21 mouse cellular contexts compared by ENCODE assay signal in the genomic region with DNA sequence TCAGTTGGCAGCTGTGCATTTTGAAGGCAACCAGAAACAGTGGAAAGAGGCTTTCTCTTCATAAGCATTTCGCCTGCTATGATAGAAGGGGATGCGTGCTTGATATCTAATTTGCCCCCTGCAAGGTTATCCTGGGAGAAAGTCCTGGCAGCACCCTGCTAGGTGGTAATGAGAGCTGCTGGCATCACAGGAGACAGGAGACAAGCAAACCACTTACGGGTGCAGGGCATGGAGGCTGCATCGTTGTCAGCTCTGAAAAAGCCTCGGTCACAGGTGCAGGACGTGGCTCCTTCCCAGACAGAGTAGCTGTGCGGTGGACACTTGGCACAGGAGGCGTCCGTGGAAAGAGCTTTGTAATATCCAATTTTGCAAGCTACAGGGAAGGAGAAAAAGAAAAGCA.
DNase-seq lines count a peak whose midpoint lies in the region; ATAC-seq lines count a peak whose summit lies in the region.
"Had no signal": no experiment of that assay in that cellular context is flagged by ENCODE, and none has a peak within 500 bp of the region (broad histone marks: within the 10 kb centered on the region; RNA-seq: fewer than 3 reads in every experiment).

No protein-coding gene starts in this region.

- H3K36me3 ChIP-seq in intestine, embryonic 15.5 days = no peaks in the 10 kb centered on the region
- no peaks in the 10 kb centered on the region for H3K36me3 ChIP-seq in intestine, embryonic 16.5 days (ENCODE audit: control insufficient read depth, insufficient read depth, low read length)
- H3K36me3 ChIP-seq in heart, embryonic 10.5 days = 0 out of 2 replicates have a peak, but pooled peaks cover 4% of the 10 kb centered on the region

- no peaks in the 10 kb centered on the region for H3K9me3 ChIP-seq in intestine, embryonic 15.5 days
- no peaks in the 10 kb centered on the region for H3K9me3 ChIP-seq in intestine, embryonic 16.5 days (ENCODE audit: control insufficient read depth, low read length)
- no peaks in the 10 kb centered on the region for H3K9me3 ChIP-seq in heart, embryonic 10.5 days
- H3K9me3 ChIP-seq: embryonic facial prominence, embryonic 12.5 days; heart, embryonic 13.5 days; limb, embryonic 15.5 days had no signal

- 0 out of 2 replicates have a peak, but pooled peaks cover 8% of the 10 kb centered on the region for H3K4me1 ChIP-seq in intestine, embryonic 15.5 days (replicated peaks)
- H3K4me1 ChIP-seq in intestine, embryonic 16.5 days (ENCODE audit: control insufficient read depth, insufficient read depth, low read length) = peaks cover 7% of the 10 kb centered on the region; the same call in 1 of the 2 replicates
- H3K4me1 ChIP-seq in heart, embryonic 10.5 days = peaks cover 28% of the 10 kb centered on the region
- H3K4me1 ChIP-seq: megakaryocyte, embryonic 14.5 days had no signal

- peak; percentile 8 to 9 for DNase-seq in cerebellum, postnatal 14 days
- DNase-seq in cerebellum, adult 18-20 months = no peak
- peak; percentile 7 for DNase-seq in urinary bladder, postnatal 14 days (ENCODE audit: low spot score)
- DNase-seq in urinary bladder, postnatal 25 days (ENCODE audit: low spot score) = no peak
- DNase-seq in right cerebral cortex, postnatal 10 days (ENCODE audit: low spot score in 2 of 2) = no peak
- no peak for DNase-seq in heart, embryonic 10.5 days (ENCODE audit: low spot score)
- DNase-seq: adrenal gland, adult 2 months; cerebellum, adult 11 months; heart, postnatal 36 days; kidney, adult 18-20 months; kidney, postnatal 14 days; layer of hippocampus, adult 9-11 months; lung, postnatal 10 days; spleen, adult 18-20 months had no signal

- H3K27me3 ChIP-seq in intestine, embryonic 15.5 days (replicated peaks) = no peaks in the 10 kb centered on the region
- no peaks in the 10 kb centered on the region for H3K27me3 ChIP-seq in intestine, embryonic 16.5 days (replicated peaks; ENCODE audit: control insufficient read depth, insufficient read depth, low read length)
- H3K27me3 ChIP-seq in heart, embryonic 10.5 days (ENCODE audit: insufficient read depth, poor library complexity, severe bottlenecking) = no peaks in the 10 kb centered on the region
- H3K27me3 ChIP-seq: embryonic facial prominence, embryonic 12.5 days; heart, embryonic 13.5 days; limb, embryonic 15.5 days; megakaryocyte, embryonic 14.5 days had no signal

- no peak overlapping the region for H3K4me2 ChIP-seq in intestine, embryonic 15.5 days (replicated peaks)
- no peak overlapping the region for H3K4me2 ChIP-seq in intestine, embryonic 16.5 days (ENCODE audit: low read depth, low read length)
- H3K4me2 ChIP-seq: embryonic facial prominence, embryonic 12.5 days; heart, embryonic 13.5 days; limb, embryonic 15.5 days had no signal

- peak; percentile 18; the same call in 1 of the 2 replicates for ATAC-seq in intestine, embryonic 15.5 days
- ATAC-seq in intestine, embryonic 16.5 days = no peak

- no peak overlapping the region for H3K9ac ChIP-seq in intestine, embryonic 15.5 days
- H3K9ac ChIP-seq in intestine, embryonic 16.5 days (ENCODE audit: low read depth, low read length) = no peak overlapping the region
- H3K9ac ChIP-seq: embryonic facial prominence, embryonic 12.5 days; heart, embryonic 13.5 days; limb, embryonic 15.5 days had no signal

- 82% methylated on average over 9 of the region's 9 CpGs for WGBS in intestine, embryonic 15.5 days
- 80% methylated on average over 9 of the region's 9 CpGs for WGBS in intestine, embryonic 16.5 days
- WGBS in heart, embryonic 10.5 days = 84% methylated on average over 9 of the region's 9 CpGs

- H3K27ac ChIP-seq in intestine, embryonic 15.5 days = no peak overlapping the region
- H3K27ac ChIP-seq in intestine, embryonic 16.5 days (ENCODE audit: low read length) = no peak overlapping the region
- no peak overlapping the region for H3K27ac ChIP-seq in heart, embryonic 10.5 days
- H3K27ac ChIP-seq: embryonic facial prominence, embryonic 12.5 days; heart, embryonic 13.5 days; limb, embryonic 15.5 days had no signal

- no peak overlapping the region for H3K4me3 ChIP-seq in intestine, embryonic 15.5 days (replicated peaks)
- no peak overlapping the region for H3K4me3 ChIP-seq in intestine, embryonic 16.5 days (ENCODE audit: low read length)
- H3K4me3 ChIP-seq in heart, embryonic 10.5 days = no peak overlapping the region
- H3K4me3 ChIP-seq: embryonic facial prominence, embryonic 12.5 days; heart, embryonic 13.5 days; limb, embryonic 15.5 days; megakaryocyte, embryonic 14.5 days; myocyte had no signal

Comparison
In these comparisons a context has a peak if more than half of its experiments do, and no peak if none do; other contexts are left out.
1. DNase-seq: peak in cerebellum, postnatal 14 days (2 of 2) and urinary bladder, postnatal 14 days (single experiment); none in cerebellum, adult 18-20 months (0 of 2), urinary bladder, postnatal 25 days (single experiment), right cerebral cortex, postnatal 10 days (0 of 2) and heart, embryonic 10.5 days (single experiment).